Mouse (Mus musculus) ES-Bruce4 (cell line): ENCODE measurements around the gene Sult4a1.

Experiments used
- EP300 ChIP-seq: IDR thresholded peaks from 2 replicates; pipeline ENCODE4 v1.6.1; 2011; ENCODE audit warnings: low read depth, low read length; ENCODE audit not compliant: insufficient read depth
- POLR2A ChIP-seq: IDR thresholded peaks from one replicate; pipeline ENCODE4 v1.8.1; 2011; ENCODE audit warnings: low read length; ENCODE audit not compliant: insufficient read depth

DNA sequence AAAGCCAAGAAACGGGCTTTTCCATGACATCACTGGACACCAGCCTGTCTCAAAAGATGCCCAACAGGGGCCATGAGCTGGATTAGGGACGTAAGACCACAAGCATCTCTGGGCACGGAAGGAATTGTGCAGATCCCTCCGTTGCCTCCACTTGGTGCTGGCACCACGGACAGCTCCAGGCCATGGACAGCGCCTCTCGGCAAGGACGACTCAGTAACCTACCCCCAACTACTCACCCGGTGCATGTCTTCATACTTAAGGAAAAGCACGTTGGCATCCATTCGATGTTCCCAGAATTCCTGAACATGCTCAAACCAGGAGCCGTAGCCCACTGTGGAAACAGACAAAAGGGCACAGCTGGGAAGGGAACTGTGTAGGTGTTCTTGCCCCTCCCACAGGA is 19.2 kb downstream of the Sult4a1 start:
- TF ChIP-seq POLR2A, result no peak
- TF ChIP-seq EP300, result no peak
